Mouse (Mus musculus): ENCODE measurements around the gene Ptprn.
A peak's percentile ranks its signal among the peaks of the same experiment; 100 is the strongest.

Gene Ptprn

DNA sequence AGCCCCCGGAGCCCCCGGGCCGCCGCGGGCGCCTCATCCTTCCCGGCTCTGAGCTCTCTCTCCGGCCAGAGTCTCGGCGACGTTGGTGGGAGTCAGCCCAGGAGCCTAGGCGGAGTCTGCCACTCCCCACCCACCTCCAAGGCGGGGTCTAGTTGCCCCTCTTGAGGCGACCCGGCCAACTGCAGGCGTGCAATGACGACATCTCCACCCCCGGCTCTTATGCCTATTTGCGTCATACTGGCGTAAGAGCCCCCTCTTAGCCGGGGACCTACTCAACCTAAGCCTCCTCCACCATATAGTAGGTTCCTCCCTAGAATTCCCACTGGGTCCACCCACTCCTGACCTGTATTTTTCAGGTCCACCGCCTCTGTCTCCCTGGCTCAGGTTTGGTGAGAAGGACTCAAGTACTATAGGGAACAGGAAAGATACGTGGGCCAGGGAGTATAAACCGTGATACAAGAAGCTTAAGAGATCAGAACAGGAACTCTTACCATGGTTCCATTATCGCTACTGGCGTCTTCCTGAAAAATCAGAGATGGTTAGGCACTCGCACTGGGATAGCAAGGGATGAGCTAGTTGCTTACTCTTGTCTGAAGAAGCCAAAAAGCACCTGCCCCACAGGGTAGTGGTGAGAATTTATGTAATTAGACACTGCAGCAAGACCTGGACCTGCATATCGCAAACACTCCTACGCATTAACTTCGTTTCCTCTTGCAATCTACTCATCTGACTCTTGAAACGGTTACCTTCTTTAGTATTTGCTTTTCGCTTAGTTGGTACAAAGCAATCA is at the start of gene Ptprn:
Ptprn (minus strand) TSS at position 412 of the 790 bp plus-strand sequence.
- DNase-seq (ENCODE audit: low spot score) = no peak

DNA sequence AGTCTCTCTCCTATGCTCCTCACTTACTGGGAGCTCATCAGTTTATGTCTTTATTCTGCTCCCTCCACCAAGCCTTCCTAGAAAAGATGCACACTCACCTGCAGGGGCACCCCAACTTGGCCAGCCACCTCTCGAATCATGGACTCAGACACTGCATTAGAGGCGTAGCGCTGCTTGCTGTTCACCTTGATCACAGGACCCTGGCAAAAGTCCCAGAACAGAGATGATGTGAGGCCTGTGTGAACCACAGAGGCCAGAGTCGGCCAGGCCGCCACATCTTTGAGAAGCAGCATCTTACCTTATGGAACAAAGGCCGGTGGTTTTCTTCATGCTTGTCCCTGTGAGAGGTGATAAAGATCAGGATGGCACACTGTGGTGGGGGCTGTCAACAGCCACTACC is 47.4 kb upstream of the Ptprn start:
- DNase-seq (ENCODE audit: low spot score) = no peak

DNA sequence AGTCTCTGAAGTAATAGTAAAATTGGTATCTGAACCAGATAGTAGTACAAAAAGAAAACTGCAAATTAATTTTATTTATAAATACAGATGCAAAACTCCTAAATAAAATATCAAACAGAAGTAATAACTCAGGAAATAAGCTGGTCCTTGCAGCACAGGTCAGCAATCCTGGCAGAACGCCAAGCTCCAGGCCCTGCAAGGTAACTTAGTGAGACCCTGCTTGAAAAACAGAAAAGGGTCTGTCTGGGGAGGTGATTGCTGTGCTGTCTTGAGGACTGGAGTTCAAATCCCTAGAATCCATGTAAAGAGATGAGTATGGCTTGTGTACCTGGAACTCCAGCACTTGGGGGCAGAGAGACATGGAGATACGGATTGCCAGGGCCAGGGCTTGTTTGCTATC is 40.4 kb upstream of the Ptprn start:
- DNase-seq (ENCODE audit: low spot score) = no peak

DNA sequence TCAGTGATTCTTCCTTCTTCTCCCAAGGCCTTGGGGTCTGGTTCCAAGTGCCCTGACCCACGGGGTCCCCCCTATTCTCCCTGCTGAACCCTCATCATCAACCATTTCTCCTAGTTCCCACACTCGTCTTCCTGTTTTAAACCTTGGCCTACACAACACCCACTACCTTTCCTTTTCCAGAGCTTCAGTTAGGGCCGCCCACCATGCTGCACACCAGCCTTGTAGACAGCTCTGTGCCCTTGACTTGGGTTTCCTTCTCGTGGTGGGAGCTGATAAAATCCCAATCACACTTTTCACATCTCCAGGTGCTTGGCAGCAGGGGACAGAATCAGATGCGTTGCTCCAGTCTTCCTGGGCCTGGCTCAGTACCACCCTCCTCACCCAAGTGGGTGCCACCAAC is 30.0 kb upstream of the Ptprn start:
- DNase-seq (ENCODE audit: low spot score) = no peak

DNA sequence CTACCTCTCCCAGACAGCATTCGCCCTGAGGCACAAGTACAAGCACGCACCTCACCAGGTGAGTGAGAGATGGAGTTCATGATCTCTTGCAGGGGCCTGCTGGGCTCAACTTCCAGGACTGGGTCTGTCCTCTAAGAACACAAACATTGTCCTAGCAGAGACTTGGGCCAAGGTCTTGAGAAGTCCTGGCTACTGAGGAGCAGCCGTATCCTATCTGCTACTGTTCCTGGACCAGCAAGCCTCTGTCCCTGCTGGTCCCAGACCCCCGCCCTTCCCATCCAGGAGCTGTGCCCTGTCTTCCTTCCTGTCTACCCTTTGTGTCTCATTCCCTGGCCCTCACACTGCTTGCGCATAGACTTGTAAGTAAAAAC is 29.0 kb upstream of the Ptprn start:
- no peak for DNase-seq (ENCODE audit: low spot score)

DNA sequence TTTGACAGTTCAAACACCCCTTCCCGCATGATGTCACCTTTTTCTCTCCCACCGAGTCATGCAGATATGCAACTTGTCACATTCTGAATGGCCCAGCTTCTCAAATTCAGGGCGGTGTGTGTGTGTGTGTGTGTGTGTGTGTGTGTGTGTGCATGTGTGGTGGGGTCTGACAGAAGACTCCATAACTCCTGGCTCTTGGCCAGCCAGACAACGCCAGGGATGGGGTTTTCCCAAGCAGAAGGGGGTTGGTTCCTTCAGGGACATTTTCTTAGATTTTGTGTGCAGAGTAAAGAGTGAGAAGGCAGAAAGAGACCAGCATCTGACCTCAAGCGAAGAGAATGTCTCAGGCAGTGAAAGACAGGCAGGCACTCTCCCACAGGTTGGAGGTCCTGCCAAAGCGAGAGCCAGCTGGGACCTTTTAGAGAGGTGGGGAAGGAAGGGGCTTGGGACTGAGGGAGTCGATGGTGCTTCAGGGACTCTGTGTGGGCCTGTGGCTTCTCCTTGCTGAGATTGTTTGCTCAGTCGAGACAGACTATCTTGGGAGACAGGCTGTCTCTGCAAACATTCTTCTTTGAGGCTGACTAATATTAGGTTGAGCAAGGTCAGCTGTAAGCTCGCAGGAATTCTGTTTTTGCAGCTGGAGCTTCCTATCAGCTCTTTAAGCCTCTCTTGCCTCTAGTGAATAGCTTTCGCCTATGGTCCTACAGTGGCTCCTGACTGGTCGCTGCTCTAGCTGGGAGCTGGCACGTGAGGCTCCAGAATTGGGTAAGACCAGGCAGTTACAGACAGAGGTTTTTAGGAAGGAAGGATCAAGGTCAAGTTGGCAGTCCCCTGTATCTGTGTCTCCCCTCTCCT is 28.4 kb upstream of the Ptprn start:
- DNase-seq (ENCODE audit: low spot score) = no peak

DNA sequence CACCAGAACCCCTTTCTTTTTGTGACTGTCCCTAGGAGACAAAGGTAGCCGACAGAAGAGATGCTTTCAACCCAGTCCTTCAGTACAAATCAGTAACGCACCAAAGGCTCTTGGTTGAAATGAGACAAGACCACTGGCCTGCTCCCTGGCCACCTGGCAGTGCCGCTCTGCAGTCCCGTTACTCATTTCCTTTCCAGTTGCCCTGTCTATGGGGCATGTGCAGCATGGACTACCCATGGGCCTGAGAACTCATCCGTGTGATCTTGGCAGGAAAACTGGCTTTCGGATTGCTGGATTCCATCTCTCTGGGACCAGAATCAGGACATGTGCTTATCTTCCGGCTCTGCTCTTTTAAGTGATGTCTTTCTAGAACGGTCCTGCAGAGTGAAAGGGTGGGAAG is 27.0 kb upstream of the Ptprn start:
- DNase-seq (ENCODE audit: low spot score) = no peak

DNA sequence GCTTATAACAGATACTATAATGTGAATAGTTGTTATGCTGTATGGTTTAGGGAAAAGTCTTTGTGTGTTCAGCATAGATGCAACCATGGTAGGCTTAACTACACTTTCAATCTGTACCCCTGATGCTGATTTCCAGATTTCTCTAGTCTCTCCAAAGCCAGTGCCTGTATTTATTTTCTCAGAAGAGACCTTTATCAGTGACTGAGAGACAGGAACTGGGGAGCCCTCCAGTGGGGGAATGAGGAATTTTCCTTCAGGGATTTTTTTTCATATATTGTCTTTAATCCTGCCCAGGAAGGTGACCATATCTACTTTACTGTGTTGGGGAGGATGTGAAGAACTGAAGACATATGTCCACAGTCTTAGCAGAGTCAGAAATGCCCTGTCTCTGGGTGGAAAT is 26.3 kb upstream of the Ptprn start:
- DNase-seq (ENCODE audit: low spot score) = no peak

DNA sequence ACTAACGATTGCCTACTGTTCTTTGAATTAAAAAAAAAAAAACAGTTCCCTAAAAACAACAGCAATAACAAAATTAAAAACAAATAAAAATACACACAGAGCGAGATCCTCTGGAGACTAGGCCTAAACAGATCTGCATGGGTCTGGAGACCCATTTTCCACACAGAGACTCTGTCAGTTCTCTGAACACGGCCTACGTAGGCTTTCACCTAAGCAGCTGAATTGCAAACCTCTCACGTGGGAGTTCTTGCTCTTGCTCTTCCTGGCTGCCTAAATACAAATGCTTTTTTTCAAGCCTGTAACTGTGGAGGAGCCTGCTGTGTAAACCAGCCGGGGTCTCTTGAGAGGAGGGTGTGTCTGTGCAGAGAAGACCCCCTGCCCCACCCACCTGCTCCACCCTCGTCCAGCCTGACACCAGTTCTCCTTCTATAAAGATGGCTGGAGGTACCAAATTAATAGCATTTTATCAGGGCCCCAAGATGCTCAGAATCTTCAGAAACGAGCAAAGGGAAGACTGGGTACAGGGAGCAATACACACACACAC is 25.7 kb upstream of the Ptprn start:
- DNase-seq (ENCODE audit: low spot score) = no peak

DNA sequence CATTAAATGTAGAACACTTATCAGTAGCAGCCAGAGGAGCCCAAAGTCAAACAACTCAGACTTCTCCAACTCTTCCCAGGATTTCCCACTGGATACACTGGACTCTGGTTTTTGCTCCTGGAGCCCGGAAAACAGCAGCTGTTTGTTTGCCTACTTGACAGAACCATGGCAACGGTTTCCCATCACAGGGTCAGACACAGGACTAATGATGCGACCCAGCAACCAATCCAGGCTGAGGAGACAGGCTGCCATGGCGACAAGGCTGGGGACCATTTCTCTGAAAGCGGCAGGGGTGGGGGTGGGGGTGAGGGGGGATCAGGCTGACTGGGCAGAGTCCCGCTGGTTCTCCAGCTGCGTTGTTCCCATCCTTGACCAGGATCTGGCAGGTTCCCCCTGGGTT is 25.1 kb upstream of the Ptprn start:
- DNase-seq (ENCODE audit: low spot score) = no peak

DNA sequence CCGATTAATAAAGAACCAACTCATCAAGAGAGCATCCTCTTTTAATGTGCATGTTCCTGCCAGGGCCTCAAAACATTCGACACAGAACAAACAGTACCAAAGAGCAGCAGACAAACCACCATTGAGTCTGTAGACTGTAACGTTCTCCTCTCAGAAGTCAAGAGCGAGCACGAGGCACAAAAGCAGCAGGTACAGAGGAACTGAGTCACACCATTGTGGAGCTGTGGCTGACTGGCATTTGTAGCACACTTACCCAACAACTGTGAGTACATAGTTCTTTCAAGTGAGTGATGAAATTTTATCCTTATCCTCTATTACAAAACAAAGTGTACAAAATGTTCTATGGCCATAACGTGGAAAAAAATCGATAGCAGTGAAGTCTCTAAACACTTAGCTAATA is 20.6 kb upstream of the Ptprn start:
- no peak for DNase-seq (ENCODE audit: low spot score)

DNA sequence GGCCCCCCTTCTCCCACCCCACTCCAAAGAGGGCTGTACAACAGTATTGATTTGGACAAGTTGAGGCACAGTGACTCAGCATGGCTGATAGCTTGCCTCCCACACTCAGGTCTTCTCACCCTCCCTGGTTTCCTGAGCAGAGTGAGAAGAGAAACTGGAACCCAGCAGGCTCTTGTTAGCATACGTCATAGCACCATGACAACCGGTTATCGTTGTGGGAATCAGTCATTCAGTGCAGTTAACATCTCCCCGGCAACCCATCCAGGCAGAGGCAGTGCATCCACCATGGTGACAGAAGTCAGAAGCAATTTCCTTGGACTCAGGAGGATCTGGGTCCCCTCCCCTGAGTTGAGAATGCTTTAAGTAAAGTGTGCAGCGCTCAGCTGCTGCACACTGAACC is 18.7 kb upstream of the Ptprn start:
- DNase-seq (ENCODE audit: low spot score) = no peak

DNA sequence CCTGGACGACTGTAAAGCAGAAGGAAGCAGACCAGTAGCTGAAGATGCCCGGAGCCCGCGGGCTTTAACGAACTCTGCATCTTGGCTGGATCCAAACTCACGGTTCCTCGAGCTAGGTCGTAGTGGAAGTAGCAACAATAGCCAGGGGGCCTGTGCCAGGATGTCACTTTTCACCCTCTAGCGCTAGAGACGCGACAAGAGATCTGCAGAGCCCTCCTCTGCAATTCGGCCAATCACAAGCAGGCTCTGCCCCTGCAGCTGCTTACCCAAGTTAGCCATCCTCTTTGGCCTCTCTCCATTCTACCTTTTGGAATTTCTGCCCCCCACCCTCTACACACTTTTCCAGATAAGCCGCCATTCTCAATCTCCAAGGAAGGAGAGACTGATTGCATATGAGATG is 13.9 kb upstream of the Ptprn start, which contains the start of gene Resp18:
Resp18 (minus strand) TSS at position 188 of the 400 bp plus-strand sequence.
- no peak for DNase-seq (ENCODE audit: low spot score)

DNA sequence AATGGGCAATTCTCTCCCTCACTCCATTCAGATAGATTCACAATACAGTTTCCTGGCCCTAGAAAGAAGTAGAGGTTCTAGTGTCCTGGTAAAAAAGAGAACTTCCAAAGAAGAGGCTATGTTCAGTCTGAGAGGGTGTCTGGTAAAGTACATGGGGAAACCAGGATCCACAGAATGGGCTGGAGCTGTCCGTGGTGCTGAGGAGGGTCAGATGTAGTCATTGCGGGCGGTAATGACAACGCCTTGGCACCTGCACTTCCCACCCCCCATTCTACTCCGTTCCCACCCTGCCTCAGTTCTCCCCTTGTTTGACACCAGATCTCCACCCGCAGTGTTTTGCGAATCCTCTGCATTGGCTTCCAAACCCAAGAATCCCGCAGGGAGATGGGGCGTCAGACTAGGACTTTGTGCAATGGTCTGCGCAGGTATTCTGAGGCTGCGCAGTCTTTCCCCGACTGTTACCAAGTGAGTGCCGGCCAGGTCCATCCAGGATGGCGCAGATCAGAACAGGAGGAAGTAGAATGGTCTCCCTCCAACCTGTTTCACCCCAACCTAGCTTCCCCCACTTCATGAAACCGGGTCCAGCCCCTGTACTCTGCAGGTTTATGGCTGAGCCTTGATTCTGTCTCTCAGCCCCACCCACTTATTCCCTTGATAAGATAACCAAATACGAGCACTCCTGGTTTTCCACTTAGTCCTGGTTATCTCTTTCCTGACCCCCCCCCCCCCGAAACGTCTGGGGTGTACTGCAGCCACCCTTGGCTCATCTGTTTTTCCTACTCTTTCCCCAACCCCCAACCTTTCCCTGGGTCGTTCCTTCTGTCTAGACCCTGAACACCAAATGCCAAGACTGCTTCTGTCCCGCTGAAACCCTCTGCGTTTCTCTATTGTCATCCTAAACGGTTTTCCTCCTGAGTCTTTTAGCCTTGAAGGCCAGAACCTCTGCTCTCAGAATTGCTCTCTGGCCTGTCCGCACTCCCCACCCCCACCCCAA is 13.2 kb upstream of the Ptprn start:
- DNase-seq (ENCODE audit: low spot score) = peak; percentile 57

DNA sequence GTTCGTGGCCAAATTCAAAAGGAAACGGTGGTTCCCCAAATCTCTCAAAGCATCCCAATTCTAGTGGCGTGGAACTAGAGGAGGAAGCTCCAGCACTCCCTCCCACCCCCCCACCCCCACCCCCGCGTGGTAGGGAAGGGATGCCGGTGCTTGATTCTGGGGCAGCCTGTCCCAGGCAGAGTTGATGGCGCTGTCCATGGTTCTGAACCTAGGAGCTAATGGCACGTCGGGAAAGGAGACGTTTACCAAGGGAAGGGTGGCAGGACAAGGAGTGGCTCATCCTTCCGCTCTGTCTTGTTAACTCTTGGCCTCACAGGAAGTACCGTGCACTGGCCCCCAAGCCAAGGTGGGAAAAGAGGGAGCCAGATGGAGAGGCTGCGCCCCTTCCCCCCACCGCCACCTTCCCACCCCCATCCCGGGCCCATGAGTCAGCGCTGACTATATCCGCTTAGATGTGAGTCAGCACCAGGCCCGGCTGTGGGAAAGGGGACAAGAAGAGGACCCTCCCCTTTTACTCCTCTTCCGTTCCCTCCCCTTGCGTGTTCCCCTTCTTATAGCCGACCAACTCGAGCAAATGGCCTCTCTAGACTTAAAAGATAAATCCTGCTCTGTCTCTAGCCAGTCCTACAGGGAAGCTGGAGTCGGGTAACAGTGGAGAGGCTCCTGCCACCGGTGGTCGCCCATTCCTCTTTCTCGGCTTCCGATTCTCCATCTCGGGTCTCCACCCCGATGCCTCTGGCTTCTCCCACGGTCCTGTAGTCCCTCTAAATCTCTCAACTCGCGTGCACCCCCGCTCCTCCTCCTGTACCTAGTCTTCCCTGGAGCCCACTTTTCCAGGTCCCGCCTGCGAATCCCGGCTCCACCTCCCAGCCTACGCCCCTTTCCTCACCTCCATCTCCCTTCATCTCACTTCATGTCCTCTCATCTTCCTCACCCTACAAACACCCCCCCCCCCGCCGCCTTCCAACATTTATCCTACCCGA is 1.0 kb downstream of the Ptprn start:
- peak; percentile 36 for DNase-seq (ENCODE audit: low spot score)

DNA sequence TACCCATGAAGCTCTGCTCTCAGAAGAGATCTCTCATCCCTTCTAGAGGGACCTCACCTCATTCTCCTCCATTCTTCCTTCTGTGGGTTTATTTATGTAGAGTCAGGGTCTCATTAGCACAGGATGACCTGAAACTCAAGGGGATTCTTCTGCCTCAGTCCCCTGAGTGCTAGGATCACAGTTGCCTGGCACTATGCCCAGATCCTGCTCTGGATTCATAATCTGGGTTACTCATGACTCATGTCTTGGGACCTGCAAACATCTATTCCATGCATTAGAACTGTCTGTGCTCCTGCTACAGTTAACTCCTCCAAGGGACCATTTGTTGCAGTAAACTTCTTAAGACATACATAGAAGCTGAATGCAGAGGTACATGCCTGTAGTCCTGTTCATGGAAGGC is 3.0 kb downstream of the Ptprn start:
- no peak for DNase-seq (ENCODE audit: low spot score)

DNA sequence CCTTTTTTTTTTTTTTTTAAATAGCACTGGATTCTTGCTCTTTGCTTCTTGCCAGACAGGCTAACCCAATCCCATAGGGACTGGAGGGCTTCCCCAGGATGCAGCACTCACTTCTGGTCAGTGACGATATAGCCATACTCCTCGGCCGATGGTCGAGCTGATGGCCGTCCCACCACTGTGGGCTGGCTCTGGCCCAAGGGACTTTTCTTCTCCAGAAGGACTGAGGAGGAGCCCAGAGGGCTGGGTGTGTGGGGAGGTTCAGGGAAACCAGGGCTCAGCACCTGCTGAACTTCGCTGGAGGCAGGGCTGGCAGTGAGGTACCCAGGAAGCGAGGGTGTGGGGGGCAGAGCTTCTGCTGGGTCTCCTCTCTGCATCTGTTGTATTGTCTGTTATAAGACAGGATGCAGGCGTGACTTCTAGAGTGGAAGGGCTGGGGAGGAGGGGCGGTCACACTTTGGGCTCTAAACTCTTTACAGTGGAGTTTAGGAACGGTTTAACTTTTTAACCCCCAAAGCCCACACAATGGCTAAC is 8.7 kb downstream of the Ptprn start:
- no peak for DNase-seq (ENCODE audit: low spot score)

DNA sequence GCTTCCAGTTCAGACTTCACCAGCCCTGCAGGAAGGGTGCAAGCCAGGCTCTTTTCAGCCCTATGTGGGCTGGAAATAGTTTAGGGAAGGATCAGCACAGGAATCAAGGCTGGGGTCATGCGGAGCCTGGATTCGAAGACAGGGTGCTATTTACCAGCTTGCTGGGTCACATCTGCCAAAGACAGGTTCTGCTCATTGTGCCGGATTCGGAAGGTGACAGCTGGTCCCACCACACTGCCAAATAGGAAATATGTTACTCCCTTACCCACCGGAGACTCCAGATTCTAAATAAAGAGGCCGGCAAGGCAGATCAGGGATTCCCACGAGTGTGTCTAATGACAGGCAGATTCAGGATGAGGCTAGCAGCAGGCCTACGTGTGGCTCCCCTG is 9.7 kb downstream of the Ptprn start:
- no peak for DNase-seq (ENCODE audit: low spot score)

DNA sequence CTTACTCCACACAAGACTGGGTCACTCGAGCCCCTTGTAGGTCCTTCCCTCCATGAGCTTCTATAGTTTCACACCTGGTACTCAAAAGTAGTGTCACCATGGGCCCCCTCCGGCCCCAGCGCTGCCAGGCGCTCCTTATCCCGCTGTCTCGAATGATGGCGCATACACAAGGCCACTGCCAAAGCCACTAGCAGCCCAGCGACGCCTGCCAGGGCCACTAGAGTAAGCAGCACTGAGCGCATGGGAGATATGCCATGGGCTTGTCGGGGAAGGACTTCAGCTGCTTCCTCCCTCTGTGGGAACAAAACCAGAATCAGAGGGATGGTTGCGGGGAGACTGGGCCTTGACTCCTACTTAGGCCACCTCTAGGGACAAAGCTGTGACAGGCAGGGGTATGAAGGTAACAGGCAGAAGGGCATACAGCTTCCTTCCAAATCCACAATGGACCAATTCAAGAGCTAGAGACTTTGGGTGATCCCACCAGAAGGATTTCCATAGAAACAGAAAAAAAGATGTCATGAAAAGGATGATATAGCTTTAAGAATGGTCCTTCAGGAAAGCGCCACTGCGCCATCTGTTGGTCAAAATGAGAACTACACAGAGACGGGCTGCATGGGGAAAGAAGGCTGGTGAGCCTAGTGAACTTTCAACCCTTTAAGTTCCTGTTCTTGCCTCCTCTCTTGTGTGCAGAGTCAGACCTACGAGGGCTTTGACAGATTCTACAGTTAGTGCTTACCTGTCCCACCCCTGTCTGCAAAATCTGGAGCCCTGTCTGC is 10.3 kb downstream of the Ptprn start:
- peak; percentile 48 for DNase-seq (ENCODE audit: low spot score)

DNA sequence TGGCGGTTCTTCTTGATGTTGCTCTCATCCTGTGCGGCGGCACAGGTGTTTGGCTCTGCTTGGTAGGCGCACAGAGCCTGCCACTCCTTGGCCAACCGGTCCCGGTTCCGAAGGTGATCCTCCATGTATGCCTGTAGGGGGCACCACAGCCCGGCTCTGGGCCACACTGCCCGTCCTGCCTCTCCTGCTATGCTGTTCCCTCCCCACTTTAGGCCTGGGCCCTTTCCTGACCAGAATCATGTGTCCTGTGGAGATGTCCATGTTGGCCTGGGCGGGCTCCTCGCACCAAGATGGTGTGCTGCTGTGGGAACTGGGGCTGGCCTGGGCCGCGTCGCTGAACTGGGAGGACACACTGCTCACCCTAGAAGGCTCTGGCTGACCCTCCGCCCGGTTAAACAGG is 11.3 kb downstream of the Ptprn start:
- DNase-seq (ENCODE audit: low spot score) = no peak

All from ovary, postnatal 10 days (tissue).